Mouse (Mus musculus) ES-Bruce4 (cell line): ENCODE data around the gene Ppp1r2.

ENCODE experiments used
- CTCF ChIP-seq: IDR thresholded peaks from one replicate; pipeline ENCODE4 v1.8.1; 2011; ENCODE audit warnings: low read depth, low read length
- EP300 ChIP-seq: IDR thresholded peaks from 2 replicates; pipeline ENCODE4 v1.6.1; 2011; ENCODE audit warnings: low read depth, low read length; ENCODE audit not compliant: insufficient read depth
- POLR2A ChIP-seq: IDR thresholded peaks from one replicate; pipeline ENCODE4 v1.8.1; 2011; ENCODE audit warnings: low read length; ENCODE audit not compliant: insufficient read depth

GRCm38 (mm10) chr16:31287712-31288111, 12.6 kb upstream of the Ppp1r2 start:
- TF ChIP-seq CTCF (no peak), EP300 (no peak), POLR2A (no peak)
